In the genomic region with DNA sequence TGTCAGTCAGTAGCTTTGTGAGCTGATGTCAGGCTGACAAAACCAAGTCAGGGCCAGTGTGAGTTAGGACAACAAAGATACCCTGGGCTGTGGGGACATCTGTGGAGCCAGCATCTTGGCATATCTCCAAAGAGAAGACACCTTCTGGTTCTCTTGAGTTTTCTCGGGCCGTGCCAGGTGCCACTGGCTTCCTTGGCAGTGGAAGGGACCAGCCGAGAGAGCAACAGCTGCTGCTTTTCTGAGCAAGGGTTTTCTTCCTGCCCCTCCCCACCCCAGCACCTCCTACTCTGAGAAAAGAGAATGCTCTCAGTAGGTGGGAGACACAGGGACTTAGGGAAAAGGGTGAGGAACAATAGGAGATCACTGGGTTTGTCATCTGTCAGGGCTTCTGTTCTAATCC, we compare ENCODE assay signal across 13 mouse cellular contexts.
DNase-seq lines count a peak whose midpoint lies in the region; ATAC-seq and TF ChIP-seq lines count a peak whose summit lies in the region.
"Had no signal": no experiment of that assay in that cellular context is flagged by ENCODE, and none has a peak within 500 bp of the region (broad histone marks: within the 10 kb centered on the region; RNA-seq: fewer than 3 reads in every experiment).

No protein-coding gene starts in this region.

- no peaks in the 10 kb centered on the region for H3K9me3 ChIP-seq in forebrain, embryonic 13.5 days (replicated peaks)
- H3K9me3 ChIP-seq in forebrain, embryonic 10.5 days: no peaks in the 10 kb centered on the region
- H3K9me3 ChIP-seq in lung, postnatal 0 days (ENCODE audit: low read length): no peaks in the 10 kb centered on the region
- H3K9me3 ChIP-seq: embryonic facial prominence, embryonic 10.5 days had no signal

- ATAC-seq in forebrain, embryonic 13.5 days: 0 out of 2 replicates have a peak, but pooled peaks have one; percentile 38
- ATAC-seq in lung, postnatal 0 days: no peak

- peak overlapping the region; percentile 4; the same call in 1 of the 2 replicates for H3K27ac ChIP-seq in forebrain, embryonic 13.5 days
- H3K27ac ChIP-seq in forebrain, embryonic 10.5 days: no peak overlapping the region
- H3K27ac ChIP-seq in layer of hippocampus, adult 2 months: no peak overlapping the region
- H3K27ac ChIP-seq in cerebellum, adult 2 months (ENCODE audit: insufficient read depth, low read length): no peak overlapping the region
- no peak overlapping the region for H3K27ac ChIP-seq in lung, postnatal 0 days (ENCODE audit: low read length)
- H3K27ac ChIP-seq: macrophage had no signal

- H3K9ac ChIP-seq in forebrain, embryonic 13.5 days: no peak overlapping the region
- no peak overlapping the region for H3K9ac ChIP-seq in lung, postnatal 0 days (replicated peaks; ENCODE audit: low read depth)

- H3K36me3 ChIP-seq in forebrain, embryonic 13.5 days (ENCODE audit: poor library complexity, severe bottlenecking): no peaks in the 10 kb centered on the region
- no peaks in the 10 kb centered on the region for H3K36me3 ChIP-seq in forebrain, embryonic 10.5 days (replicated peaks)
- H3K36me3 ChIP-seq in lung, postnatal 0 days (ENCODE audit: insufficient read depth, low read length): no peaks in the 10 kb centered on the region
- H3K36me3 ChIP-seq: embryonic facial prominence, embryonic 10.5 days had no signal

- no peak for TF ChIP-seq POLR2A in cerebellum, adult 2 months (IDR thresholded peaks at IDR 0.05; ENCODE audit: borderline replicate concordance, insufficient read depth, low read length)

- H3K4me2 ChIP-seq in forebrain, embryonic 13.5 days: no peak overlapping the region
- H3K4me2 ChIP-seq in lung, postnatal 0 days (replicated peaks; ENCODE audit: low read depth, low read length): no peak overlapping the region

- TF ChIP-seq EP300 in lung, postnatal 0 days (IDR thresholded peaks at IDR 0.05): no peak

- 36% methylated on average over 3 of the region's 3 CpGs for WGBS in forebrain, embryonic 13.5 days
- 51% methylated on average over 3 of the region's 3 CpGs for WGBS in forebrain, embryonic 10.5 days
- 18% methylated on average over 3 of the region's 3 CpGs for WGBS in cerebellum, adult 2 months
- 50% methylated on average over 3 of the region's 3 CpGs for WGBS in lung, postnatal 0 days

- DNase-seq in forebrain, embryonic 10.5 days (ENCODE audit: extremely low spot score, low spot score): no peak
- peak; percentile 46 for DNase-seq in layer of hippocampus, adult 9-11 months
- no peak for DNase-seq in layer of hippocampus, adult 2 months (ENCODE audit: low spot score in 2 of 2)
- DNase-seq in cerebellum, adult 2 months: peak; percentile 39 to 47
- DNase-seq in skeletal muscle tissue, adult 2 months (ENCODE audit: low read depth, low spot score): peak; percentile 76
- DNase-seq in lung, postnatal 0 days (ENCODE audit: low spot score): no peak
- no peak for DNase-seq in MN1 (ENCODE audit: low spot score)
- DNase-seq: adrenal gland, postnatal 14 days; heart, adult 11 months; kidney, adult 9 months had no signal

- no peak for TF ChIP-seq CTCF in layer of hippocampus, adult 2 months (conservative IDR thresholded peaks at IDR 0.05)
- no peak for TF ChIP-seq CTCF in cerebellum, adult 2 months (IDR thresholded peaks at IDR 0.05; ENCODE audit: borderline replicate concordance, insufficient read depth, low read depth, low read length)
- no peak for TF ChIP-seq CTCF in lung, postnatal 0 days (IDR thresholded peaks at IDR 0.05)

- no peak overlapping the region for H3K4me3 ChIP-seq in forebrain, embryonic 13.5 days
- no peak overlapping the region for H3K4me3 ChIP-seq in forebrain, embryonic 10.5 days
- H3K4me3 ChIP-seq in layer of hippocampus, adult 2 months: no peak overlapping the region
- H3K4me3 ChIP-seq in cerebellum, adult 2 months (replicated peaks; ENCODE audit: insufficient read depth, low read depth, low read length): no peak overlapping the region
- no peak overlapping the region for H3K4me3 ChIP-seq in lung, postnatal 0 days (ENCODE audit: low read depth, low read length)
- H3K4me3 ChIP-seq: embryonic facial prominence, embryonic 10.5 days had no signal

- peaks cover 13% of the 10 kb centered on the region for H3K4me1 ChIP-seq in forebrain, embryonic 13.5 days
- peaks cover 43% of the 10 kb centered on the region for H3K4me1 ChIP-seq in forebrain, embryonic 10.5 days
- H3K4me1 ChIP-seq in cerebellum, adult 2 months (ENCODE audit: control insufficient read depth, insufficient read depth, low read length): peaks cover 12% of the 10 kb centered on the region
- peaks cover 5% of the 10 kb centered on the region; the same call in 1 of the 2 replicates for H3K4me1 ChIP-seq in lung, postnatal 0 days (ENCODE audit: insufficient read depth, low read depth, low read length)

- no peaks in the 10 kb centered on the region for H3K27me3 ChIP-seq in forebrain, embryonic 13.5 days
- no peaks in the 10 kb centered on the region for H3K27me3 ChIP-seq in forebrain, embryonic 10.5 days (ENCODE audit: poor library complexity, severe bottlenecking)
- H3K27me3 ChIP-seq in cerebellum, adult 2 months (ENCODE audit: control insufficient read depth, insufficient read depth, low read length): no peaks in the 10 kb centered on the region
- no peaks in the 10 kb centered on the region for H3K27me3 ChIP-seq in lung, postnatal 0 days (replicated peaks; ENCODE audit: insufficient read depth, low read length)

Comparison
In these comparisons a context has a peak if more than half of its experiments do, and no peak if none do; other contexts are left out.
1. DNase-seq: peak in layer of hippocampus, adult 9-11 months (single experiment), cerebellum, adult 2 months (2 of 2) and skeletal muscle tissue, adult 2 months (single experiment); none in forebrain, embryonic 10.5 days (single experiment), layer of hippocampus, adult 2 months (0 of 2), lung, postnatal 0 days (single experiment) and MN1 (single experiment).